Mouse (Mus musculus): ENCODE measurements at regions not wholly inside any gene's neighbourhood (a gene's known extent, or its start where the extent isn't known, plus 50 kb on each side); places are given as distances from the start of the nearest gene placed in this dataset.

GRCm38 (mm10) chr4:52666768-52667480, 70.8 kb downstream of the Toporsl start:
- no peak for TF ChIP-seq CTCF (IDR thresholded peaks at IDR 0.05; ENCODE audit: extremely low read depth, insufficient read depth, insufficient read length, insufficient replicate concordance)
- no peak for TF ChIP-seq POLR2A (IDR thresholded peaks at IDR 0.05; ENCODE audit: low read depth, low read length)
- 82% methylated on average over 5 of the region's 5 CpGs for WGBS
- Histone ChIP-seq H3K36me3 (ENCODE audit: control insufficient read depth, insufficient read depth, low read length) (no peaks in the 10 kb centered on the region), H3K4me1 (ENCODE audit: control insufficient read depth, insufficient read depth, insufficient read length) (no peaks in the 10 kb centered on the region), H3K4me3 (ENCODE audit: extremely low read depth, insufficient read depth, insufficient read length) (no peak overlapping the region), H3K27me3 (ENCODE audit: control insufficient read depth, insufficient read depth, low read length) (no peaks in the 10 kb centered on the region), H3K27ac (ENCODE audit: insufficient read depth, low read length) (no peak overlapping the region)
- DNase-seq (ENCODE audit: low read depth in 1 of 2, low spot score in 2 of 2) = no peak

DNA sequence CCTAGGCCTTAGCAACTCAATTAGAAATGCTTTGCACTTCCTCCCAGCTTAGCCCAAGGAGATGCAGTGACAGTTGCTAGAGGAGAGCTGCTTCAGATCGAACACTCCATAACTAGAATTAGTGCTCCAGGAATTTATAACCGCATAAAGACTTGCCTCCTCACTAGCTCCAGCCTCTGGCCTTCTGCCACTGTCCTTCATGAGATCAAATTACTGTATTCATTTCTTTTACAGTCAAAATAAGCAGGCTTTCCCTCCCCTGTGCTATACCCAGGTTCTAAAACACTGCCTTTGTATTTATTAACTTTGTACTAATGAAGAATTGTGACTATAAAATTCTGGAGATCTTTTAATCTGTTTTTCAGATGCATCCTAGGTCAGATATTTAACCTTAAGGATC, 104.8 kb upstream of the Olfr275 start:
- no peaks in the 10 kb centered on the region for H3K27me3 ChIP-seq (ENCODE audit: control insufficient read depth, insufficient read depth, low read length)
- WGBS = 80% methylated on average over 2 of the region's 2 CpGs
- H3K4me1 ChIP-seq (ENCODE audit: control insufficient read depth, insufficient read depth, insufficient read length) = no peaks in the 10 kb centered on the region
- H3K4me3 ChIP-seq (ENCODE audit: extremely low read depth, insufficient read depth, insufficient read length) = no peak overlapping the region
- no peak for DNase-seq (ENCODE audit: low read depth in 1 of 2, low spot score in 2 of 2)
- H3K27ac ChIP-seq (ENCODE audit: insufficient read depth, low read length) = no peak overlapping the region
- no peak for TF ChIP-seq CTCF (IDR thresholded peaks at IDR 0.05; ENCODE audit: extremely low read depth, insufficient read depth, insufficient read length, insufficient replicate concordance)
- TF ChIP-seq POLR2A (IDR thresholded peaks at IDR 0.05; ENCODE audit: low read depth, low read length) = no peak
- no peaks in the 10 kb centered on the region for H3K36me3 ChIP-seq (ENCODE audit: control insufficient read depth, insufficient read depth, low read length)

DNA sequence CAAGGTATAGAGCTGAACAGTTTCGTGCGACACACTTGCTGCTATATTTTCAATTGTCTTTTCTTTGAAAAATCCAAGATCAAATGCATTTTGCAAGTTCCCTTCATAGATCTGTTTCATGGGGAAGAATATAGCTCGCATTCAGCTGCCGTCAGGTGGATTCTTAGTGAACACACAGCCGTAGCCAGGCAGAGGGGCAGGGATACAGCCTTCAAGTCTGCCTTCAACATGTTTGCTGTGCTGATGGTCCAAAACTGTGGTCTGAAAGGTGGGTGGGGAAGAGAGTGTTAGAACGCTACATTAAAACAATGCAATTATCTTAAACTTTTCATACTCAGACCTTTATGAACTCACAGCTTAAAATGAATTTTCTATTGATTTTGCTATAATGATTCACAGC, 88.2 kb upstream of the Olfr275 start:
- H3K27me3 ChIP-seq (ENCODE audit: control insufficient read depth, insufficient read depth, low read length) = no peaks in the 10 kb centered on the region
- H3K27ac ChIP-seq (ENCODE audit: insufficient read depth, low read length) = no peak overlapping the region
- TF ChIP-seq POLR2A (IDR thresholded peaks at IDR 0.05; ENCODE audit: low read depth, low read length) (no peak), CTCF (IDR thresholded peaks at IDR 0.05; ENCODE audit: extremely low read depth, insufficient read depth, insufficient read length, insufficient replicate concordance) (no peak)
- H3K36me3 ChIP-seq (ENCODE audit: control insufficient read depth, insufficient read depth, low read length) = no peaks in the 10 kb centered on the region
- 78% methylated on average over 6 of the region's 6 CpGs for WGBS
- no peaks in the 10 kb centered on the region for H3K4me1 ChIP-seq (ENCODE audit: control insufficient read depth, insufficient read depth, insufficient read length)
- no peak overlapping the region for H3K4me3 ChIP-seq (ENCODE audit: extremely low read depth, insufficient read depth, insufficient read length)
- DNase-seq (ENCODE audit: low read depth in 1 of 2, low spot score in 2 of 2) = no peak

- 40% methylated on average over 14 of the region's 14 CpGs for WGBS
- H3K27me3 ChIP-seq (ENCODE audit: control insufficient read depth, insufficient read depth, low read length) = no peaks in the 10 kb centered on the region
- no peak for DNase-seq (ENCODE audit: low read depth in 1 of 2, low spot score in 2 of 2)
- H3K36me3 ChIP-seq (ENCODE audit: control insufficient read depth, insufficient read depth, low read length) = no peaks in the 10 kb centered on the region
- no peaks in the 10 kb centered on the region for H3K4me1 ChIP-seq (ENCODE audit: control insufficient read depth, insufficient read depth, insufficient read length)
- H3K4me3 ChIP-seq (ENCODE audit: extremely low read depth, insufficient read depth, insufficient read length) = no peak overlapping the region
- no peak overlapping the region for H3K27ac ChIP-seq (ENCODE audit: insufficient read depth, low read length)
- TF ChIP-seq POLR2A (IDR thresholded peaks at IDR 0.05; ENCODE audit: low read depth, low read length) (no peak), CTCF (IDR thresholded peaks at IDR 0.05; ENCODE audit: extremely low read depth, insufficient read depth, insufficient read length, insufficient replicate concordance) (peak; percentile 44; the same call in 1 of the 2 replicates)
These were observed 87.6 kb upstream of the Olfr275 start for GRCm38 (mm10) chr4:52726625-52727297.

- Histone ChIP-seq H3K36me3 (ENCODE audit: control insufficient read depth, insufficient read depth, low read length) (no peaks in the 10 kb centered on the region), H3K27me3 (ENCODE audit: control insufficient read depth, insufficient read depth, low read length) (no peaks in the 10 kb centered on the region), H3K4me3 (ENCODE audit: extremely low read depth, insufficient read depth, insufficient read length) (no peak overlapping the region), H3K27ac (ENCODE audit: insufficient read depth, low read length) (no peak overlapping the region), H3K4me1 (ENCODE audit: control insufficient read depth, insufficient read depth, insufficient read length) (no peaks in the 10 kb centered on the region)
- TF ChIP-seq POLR2A (IDR thresholded peaks at IDR 0.05; ENCODE audit: low read depth, low read length) (no peak), CTCF (IDR thresholded peaks at IDR 0.05; ENCODE audit: extremely low read depth, insufficient read depth, insufficient read length, insufficient replicate concordance) (no peak)
- WGBS = 73% methylated on average over 8 of the region's 8 CpGs
- no peak for DNase-seq (ENCODE audit: low read depth in 1 of 2, low spot score in 2 of 2)
These were observed 81.3 kb upstream of the Olfr275 start for GRCm38 (mm10) chr4:52733141-52733540.

DNA sequence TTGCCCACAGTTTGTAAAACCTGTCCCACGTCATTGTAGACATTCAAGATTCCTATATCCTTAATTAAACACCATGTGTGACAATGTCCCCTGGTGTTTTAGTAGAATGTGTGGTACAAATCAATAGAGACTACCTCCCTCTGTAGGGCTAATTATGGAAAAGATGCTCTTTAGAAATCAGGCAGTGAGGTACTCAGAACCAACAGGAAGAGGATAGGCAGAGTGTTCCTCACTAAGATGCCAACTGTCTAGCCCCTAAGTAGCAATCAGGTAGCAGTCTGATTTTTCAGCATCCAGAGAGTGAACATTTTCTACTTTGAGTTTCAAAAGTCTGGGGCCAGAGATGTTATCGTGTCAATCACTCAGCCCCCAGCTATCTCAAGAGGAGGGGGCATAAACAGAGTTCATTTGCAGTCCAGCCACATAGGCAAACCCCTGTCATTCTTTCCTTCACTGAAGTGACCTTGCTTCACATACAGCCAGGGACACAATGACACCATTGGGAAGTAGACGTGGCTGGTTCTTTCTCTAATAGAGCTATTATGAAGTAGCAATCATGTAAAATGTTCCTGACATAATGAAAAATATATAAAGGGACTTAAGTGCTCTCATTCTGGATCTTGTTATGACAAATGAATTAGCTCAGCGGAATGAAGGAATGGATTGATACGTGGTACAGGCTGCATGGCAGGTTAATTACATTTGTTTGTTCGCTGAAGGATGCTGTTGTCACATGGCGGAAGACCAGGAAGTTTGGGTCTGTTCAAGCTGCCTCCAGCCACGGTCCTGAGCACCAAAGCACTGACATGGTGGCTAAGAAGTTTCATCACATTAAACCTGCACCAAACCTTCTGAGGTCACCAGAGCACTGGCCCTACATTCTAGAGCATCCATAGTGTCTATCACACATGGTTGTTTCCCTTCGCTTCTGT, 74.6 kb upstream of the Olfr275 start:
- no peaks in the 10 kb centered on the region for H3K36me3 ChIP-seq (ENCODE audit: control insufficient read depth, insufficient read depth, low read length)
- H3K27ac ChIP-seq (ENCODE audit: insufficient read depth, low read length) = no peak overlapping the region
- 83% methylated on average over 9 of the region's 9 CpGs for WGBS
- DNase-seq (ENCODE audit: low read depth in 1 of 2, low spot score in 2 of 2) = no peak
- no peaks in the 10 kb centered on the region for H3K4me1 ChIP-seq (ENCODE audit: control insufficient read depth, insufficient read depth, insufficient read length)
- TF ChIP-seq CTCF (IDR thresholded peaks at IDR 0.05; ENCODE audit: extremely low read depth, insufficient read depth, insufficient read length, insufficient replicate concordance) (no peak), POLR2A (IDR thresholded peaks at IDR 0.05; ENCODE audit: low read depth, low read length) (no peak)
- no peak overlapping the region for H3K4me3 ChIP-seq (ENCODE audit: extremely low read depth, insufficient read depth, insufficient read length)
- no peaks in the 10 kb centered on the region for H3K27me3 ChIP-seq (ENCODE audit: control insufficient read depth, insufficient read depth, low read length)
